Mouse (Mus musculus) olfactory bulb, adult 2 months (tissue): ENCODE data around the gene Ttc39a.

ENCODE experiments used
- CTCF ChIP-seq: fragments of 200-500 bp; IDR thresholded peaks from 2 replicates; pipeline ENCODE4 v1.5.1; 2012; ENCODE audit warnings: low read depth, mild to moderate bottlenecking, low read length, moderate library complexity; ENCODE audit not compliant: insufficient read depth
- POLR2A ChIP-seq: fragments of 200-500 bp; IDR thresholded peaks from 2 replicates; pipeline ENCODE4 v1.6.1; 2012; ENCODE audit warnings: mild to moderate bottlenecking, low read depth, low read length, moderate library complexity; ENCODE audit not compliant: insufficient read depth

DNA sequence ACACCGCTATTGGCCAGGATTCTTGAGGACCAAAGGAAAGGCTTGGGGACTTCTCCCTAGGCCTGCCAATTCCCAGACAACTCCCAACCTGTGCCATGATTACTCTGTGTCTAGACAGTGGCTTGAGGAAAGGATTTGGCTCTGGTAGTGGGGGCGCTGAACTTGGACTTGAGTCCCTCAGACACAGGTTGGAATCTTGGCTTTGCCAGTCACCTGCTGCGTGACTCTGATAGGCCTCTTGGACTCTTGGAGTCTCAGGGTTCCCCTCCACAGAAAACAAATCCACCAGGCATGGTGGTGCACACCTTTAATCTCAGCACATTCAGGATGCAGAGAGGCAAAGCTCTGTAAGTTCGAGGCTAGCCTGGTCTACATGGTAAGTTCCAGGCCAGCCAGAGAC, 13.1 kb downstream of the Ttc39a start:
- TF ChIP-seq CTCF (no peak), POLR2A (no peak)
